Mouse (Mus musculus) heart, adult 2 months (tissue): ENCODE measurements at regions not wholly inside any gene's neighbourhood (a gene's known extent, or its start where the extent isn't known, plus 50 kb on each side); places are given as distances from the start of the nearest gene placed in this dataset.

Source experiments
- CTCF ChIP-seq: fragments of 200-600 bp; IDR thresholded peaks from 2 replicates; pipeline ENCODE4 v1.8.1; 2022; ENCODE audit warnings: antibody characterized with exemption, mild to moderate bottlenecking, moderate library complexity
- POLR2A ChIP-seq: fragments of 200-500 bp; IDR thresholded peaks from 2 replicates; pipeline ENCODE4 v1.6.1; 2011; ENCODE audit warnings: mild to moderate bottlenecking, low read depth, low read length, control low read depth; ENCODE audit not compliant: insufficient read depth

- TF ChIP-seq CTCF (no peak), POLR2A (no peak)
Measured at GRCm38 (mm10) chr3:39592349-39593117, 705.8 kb downstream of the Fat4 start.
